Mouse (Mus musculus) CH12.LX (cell line): ENCODE data around the gene Itga2b. TPM values are rescaled to one million over a fixed set of nuclear protein-coding genes. Genes with fewer than 3 reads are reported as not detected.

Experiments used
- DNase-seq: peaks from one replicate; pipeline ENCODE4 v3.0.0-alpha.2; 2013; ENCODE audit errors: extremely low read depth
- H3K27ac ChIP-seq: 2 replicates; pipeline ENCODE4 v1.5.1; 2012; ENCODE audit warnings: low read depth, mild to moderate bottlenecking, control low read depth, moderate library complexity; ENCODE audit not compliant: insufficient read depth
- H3K27me3 ChIP-seq: replicated peaks from 2 replicates; pipeline ENCODE3; 2012; ENCODE audit warnings: inconsistent platforms
- H3K36me3 ChIP-seq, 2 experiments: replicated peaks in 1 of 2; 2 replicates each; pipeline versions ENCODE3 to v1.6.1; 2012; ENCODE audit warnings: inconsistent platforms in 1 of 2, low read length in 1 of 2, mild to moderate bottlenecking in 1 of 2, mixed read lengths in 1 of 2, moderate library complexity in 1 of 2; ENCODE audit not compliant: control insufficient read depth in 1 of 2, insufficient read depth in 1 of 2
- H3K4me1 ChIP-seq, 2 experiments: 2 replicates each; pipeline ENCODE4 v1.6.1; 2012; ENCODE audit warnings: inconsistent platforms in 1 of 2, moderate library complexity in 1 of 2; ENCODE audit not compliant: insufficient read depth in 2 of 2, control insufficient read depth in 1 of 2
- H3K4me2 ChIP-seq: 2 replicates; pipeline ENCODE4 v1.6.1; 2012; ENCODE audit warnings: low read depth, mild to moderate bottlenecking, control low read depth; ENCODE audit not compliant: poor library complexity, insufficient read depth, severe bottlenecking
- H3K4me3 ChIP-seq, 3 experiments: fragments of 150-350 bp in 1 of 3; sonication (generic) in 1 of 3; replicated peaks in 1 of 3; 2 replicates each; pipeline versions ENCODE3 to v1.5.1; 2011 to 2012; ENCODE audit warnings: low read depth in 2 of 3, low read length in 2 of 3, mild to moderate bottlenecking in 2 of 3, moderate library complexity in 2 of 3, control low read depth in 1 of 3, improper control_type of control experiment in 1 of 3, inconsistent platforms in 1 of 3, mixed read lengths in 1 of 3; ENCODE audit not compliant: poor library complexity in 1 of 3
- H3K79me2 ChIP-seq: replicated peaks from 2 replicates; pipeline ENCODE4 v1.6.1; 2012; ENCODE audit warnings: mild to moderate bottlenecking, moderate library complexity; ENCODE audit not compliant: control insufficient read depth, poor library complexity, insufficient read depth, severe bottlenecking; ENCODE audit errors: extremely low read depth
- H3K9ac ChIP-seq: 2 replicates; pipeline ENCODE4 v1.6.1; 2012; ENCODE audit warnings: low read depth, mild to moderate bottlenecking, control low read depth, moderate library complexity; ENCODE audit not compliant: insufficient read depth
- H3K9me3 ChIP-seq: replicated peaks from 2 replicates; pipeline ENCODE3; 2012; ENCODE audit warnings: low read length, inconsistent platforms, mixed read lengths
- BHLHE40 ChIP-seq: IDR thresholded peaks from 2 replicates; pipeline ENCODE4 v1.6.1; 2011; ENCODE audit warnings: mild to moderate bottlenecking, low read depth, low read length, improper control_type of control experiment
- CHD1 ChIP-seq: IDR thresholded peaks from 2 replicates; pipeline ENCODE4 v1.6.1; 2012; ENCODE audit warnings: low read depth, low read length, improper control_type of control experiment, inconsistent platforms
- CHD2 ChIP-seq: IDR thresholded peaks from 2 replicates; pipeline ENCODE4 v1.6.1; 2011; ENCODE audit warnings: low read length, improper control_type of control experiment
- CTCF ChIP-seq, 2 experiments: IDR thresholded peaks in 1 of 2; conservative IDR thresholded peaks in 1 of 2; 2 replicates each; pipeline ENCODE4 v1.5.1; 2011 to 2012; ENCODE audit warnings: low read depth in 2 of 2, low read length in 2 of 2, improper control_type of control experiment in 1 of 2, inconsistent platforms in 1 of 2, mild to moderate bottlenecking in 1 of 2, moderate library complexity in 1 of 2
- E2F4 ChIP-seq: IDR thresholded peaks from 2 replicates; pipeline ENCODE4 v1.6.1; 2011; ENCODE audit warnings: low read depth, low read length, improper control_type of control experiment; ENCODE audit not compliant: insufficient replicate concordance
- ELF1 ChIP-seq: IDR thresholded peaks from 2 replicates; pipeline ENCODE4 v1.6.1; 2014; ENCODE audit warnings: low read depth, mild to moderate bottlenecking, inconsistent platforms, low read length, improper control_type of control experiment
- EP300 ChIP-seq: IDR thresholded peaks from 2 replicates; pipeline ENCODE4 v1.6.1; 2011; ENCODE audit warnings: low read length, improper control_type of control experiment
- ETS1 ChIP-seq: conservative IDR thresholded peaks from 2 replicates; pipeline ENCODE4 v1.6.1; 2012; ENCODE audit warnings: low read depth, mild to moderate bottlenecking, inconsistent platforms, low read length, improper control_type of control experiment, moderate library complexity
- GABPA ChIP-seq: IDR thresholded peaks from 2 replicates; pipeline ENCODE4 v1.6.1; 2012; ENCODE audit warnings: low read depth, low read length, improper control_type of control experiment, inconsistent platforms; ENCODE audit not compliant: insufficient replicate concordance
- HCFC1 ChIP-seq: IDR thresholded peaks from 2 replicates; pipeline ENCODE4 v1.6.1; 2012; ENCODE audit warnings: low read depth, mild to moderate bottlenecking, inconsistent platforms, low read length, improper control_type of control experiment
- IRF4 ChIP-seq: IDR thresholded peaks from 2 replicates; pipeline ENCODE4 v1.6.1; 2014; ENCODE audit warnings: low read depth, mild to moderate bottlenecking, inconsistent platforms, low read length, improper control_type of control experiment
- JUN ChIP-seq: IDR thresholded peaks from 2 replicates; pipeline ENCODE4 v1.6.1; 2011; ENCODE audit warnings: low read depth, mild to moderate bottlenecking, low read length, improper control_type of control experiment, moderate library complexity; ENCODE audit not compliant: insufficient read depth
- JUND ChIP-seq: conservative IDR thresholded peaks from 2 replicates; pipeline ENCODE4 v1.6.1; 2011; ENCODE audit warnings: low read depth, low read length, improper control_type of control experiment
- KAT2A ChIP-seq: IDR thresholded peaks from 2 replicates; pipeline ENCODE4 v1.6.1; 2012; ENCODE audit warnings: low read length, improper control_type of control experiment, inconsistent platforms; ENCODE audit not compliant: insufficient replicate concordance
- MAFK ChIP-seq: IDR thresholded peaks from 2 replicates; pipeline ENCODE4 v1.6.1; 2011; ENCODE audit warnings: low read length, improper control_type of control experiment; ENCODE audit not compliant: insufficient replicate concordance
- MAX ChIP-seq: IDR thresholded peaks from 2 replicates; pipeline ENCODE4 v1.6.1; 2011; ENCODE audit warnings: low read length, improper control_type of control experiment
- MAZ ChIP-seq: IDR thresholded peaks from 2 replicates; pipeline ENCODE4 v1.6.1; 2012; ENCODE audit warnings: low read depth, mild to moderate bottlenecking, inconsistent platforms, low read length, improper control_type of control experiment, moderate library complexity
- MEF2A ChIP-seq: IDR thresholded peaks from 2 replicates; pipeline ENCODE4 v1.6.1; 2014; ENCODE audit warnings: low read depth, mild to moderate bottlenecking, inconsistent platforms, low read length, improper control_type of control experiment, borderline replicate concordance
- MXI1 ChIP-seq: IDR thresholded peaks from 2 replicates; pipeline ENCODE4 v1.6.1; 2011; ENCODE audit warnings: mild to moderate bottlenecking, low read depth, low read length, improper control_type of control experiment
- MYC ChIP-seq: IDR thresholded peaks from 2 replicates; pipeline ENCODE4 v1.6.1; 2011; ENCODE audit warnings: low read depth, mild to moderate bottlenecking, improper control_type of control experiment, low read length
- NELFE ChIP-seq: IDR thresholded peaks from 2 replicates; pipeline ENCODE4 v1.6.1; 2011; ENCODE audit warnings: low read depth, low read length, improper control_type of control experiment
- NRF1 ChIP-seq: IDR thresholded peaks from 2 replicates; pipeline ENCODE4 v1.6.1; 2014; ENCODE audit warnings: low read depth, mild to moderate bottlenecking, inconsistent platforms, low read length, improper control_type of control experiment, moderate library complexity
- PAX5 ChIP-seq: IDR thresholded peaks from 2 replicates; pipeline ENCODE4 v1.6.1; 2012; ENCODE audit warnings: low read length, inconsistent platforms, mixed read lengths
- POLR2A ChIP-seq: IDR thresholded peaks from 2 replicates; pipeline ENCODE4 v1.6.1; 2011; ENCODE audit warnings: low read depth, mild to moderate bottlenecking, improper control_type of control experiment, low read length
- POLR2AphosphoS2 ChIP-seq: IDR thresholded peaks from 2 replicates; pipeline ENCODE4 v1.6.1; 2011; ENCODE audit warnings: low read depth, low read length, improper control_type of control experiment
- RAD21 ChIP-seq: IDR thresholded peaks from 2 replicates; pipeline ENCODE4 v1.6.1; 2011; ENCODE audit warnings: low read depth, mild to moderate bottlenecking, low read length, improper control_type of control experiment, moderate library complexity
- RCOR1 ChIP-seq: conservative IDR thresholded peaks from 2 replicates; pipeline ENCODE4 v1.6.1; 2012; ENCODE audit warnings: low read depth, mild to moderate bottlenecking, inconsistent platforms, low read length, improper control_type of control experiment
- SIN3A ChIP-seq: IDR thresholded peaks from 2 replicates; pipeline ENCODE4 v1.6.1; 2012; ENCODE audit warnings: low read length, improper control_type of control experiment, inconsistent platforms
- SMC3 ChIP-seq: IDR thresholded peaks from 2 replicates; pipeline ENCODE4 v1.6.1; 2011; ENCODE audit warnings: low read depth, low read length, improper control_type of control experiment
- TBP ChIP-seq: conservative IDR thresholded peaks from 2 replicates; pipeline ENCODE4 v1.6.1; 2011; ENCODE audit warnings: low read depth, low read length, improper control_type of control experiment
- TCF12 ChIP-seq: IDR thresholded peaks from 2 replicates; pipeline ENCODE4 v1.6.1; 2014; ENCODE audit warnings: low read depth, mild to moderate bottlenecking, inconsistent platforms, low read length, improper control_type of control experiment
- UBTF ChIP-seq: IDR thresholded peaks from 2 replicates; pipeline ENCODE4 v1.6.1; 2012; ENCODE audit warnings: low read depth, mild to moderate bottlenecking, inconsistent platforms, low read length, improper control_type of control experiment, moderate library complexity
- USF1 ChIP-seq: IDR thresholded peaks from 2 replicates; pipeline ENCODE4 v1.6.1; 2014; ENCODE audit warnings: low read depth, mild to moderate bottlenecking, inconsistent platforms, low read length, improper control_type of control experiment
- USF2 ChIP-seq: conservative IDR thresholded peaks from 2 replicates; pipeline ENCODE4 v1.6.1; 2011; ENCODE audit warnings: low read depth, low read length, improper control_type of control experiment
- ZC3H11A ChIP-seq: IDR thresholded peaks from 2 replicates; pipeline ENCODE4 v1.6.1; 2012; ENCODE audit warnings: low read depth, mild to moderate bottlenecking, inconsistent platforms, low read length, improper control_type of control experiment
- ZKSCAN1 ChIP-seq: IDR thresholded peaks from 2 replicates; pipeline ENCODE4 v1.6.1; 2012; ENCODE audit warnings: low read depth, inconsistent platforms, low read length, improper control_type of control experiment, borderline replicate concordance
- ZMIZ1 ChIP-seq: IDR thresholded peaks from 2 replicates; pipeline ENCODE4 v1.6.1; 2012; ENCODE audit warnings: low read depth, mild to moderate bottlenecking, inconsistent platforms, low read length, improper control_type of control experiment
- ZNF384 ChIP-seq: IDR thresholded peaks from 2 replicates; pipeline ENCODE4 v1.6.1; 2012; ENCODE audit warnings: low read depth, low read length, improper control_type of control experiment, inconsistent platforms
- dilution Hi-C: fragments of 300-500 bp; cut with MboI; formaldehyde crosslinking; loops from 2 replicates; pipeline ENCODE4 v1.14.3; 2020; ENCODE audit warnings: low sequenced_read_pairs; ENCODE audit not compliant: extremely low pct_unique_long_range_greater_than_20kb, extremely low pct_ligation_motif_present
- in situ Hi-C: fragments of 300-500 bp; cut with MboI; formaldehyde crosslinking; loops from 3 replicates; pipeline ENCODE4 v1.14.3; 2019; ENCODE audit warnings: low sequenced_read_pairs, low pct_ligation_motif_present, low pct_unique_long_range_greater_than_20kb, mixed read lengths
- polyA plus RNA-seq: library from polyadenylated mRNA; unstranded; fragments of >175 nt; gene quantifications from 2 replicates; pipeline ENCODE4 v1.2.1, GENCODE M21; 2012; ENCODE audit warnings: low read depth; ENCODE audit not compliant: insufficient read length
- total RNA-seq, 2 experiments: library from RNA; depleted of rRNA; stranded (reverse); fragments of 300-350 nt in 1 of 2; fragments of >200 nt in 1 of 2; gene quantifications; 2 replicates each; pipeline ENCODE4 v1.2.3; 2012 to 2014

The Itga2b gene
- total and polyA plus RNA-seq, 3 experiments = 0.95 to 3.6 (median 3.0) TPM

- peak overlapping the region; percentile 96 for H3K9ac ChIP-seq
- TF ChIP-seq USF1 = peak; percentile 78
- TF ChIP-seq NELFE = peak; percentile 97
- no peak for TF ChIP-seq RCOR1
- peak; percentile 100 for TF ChIP-seq SIN3A
- no peak for TF ChIP-seq CTCF (conservative IDR thresholded peaks at IDR 0.05 in 1 of 2, IDR thresholded peaks at IDR 0.05 in 1 of 2; ENCODE audit: low read depth in 2 of 2, low read length in 2 of 2)
- TF ChIP-seq SMC3 = peak; percentile 33; the same call in 1 of the 2 replicates
- no peak for TF ChIP-seq EP300
- TF ChIP-seq NRF1 = no peak; the same call in 1 of the 2 replicates
- TF ChIP-seq TBP = peak; percentile 98
- peak; percentile 81 for TF ChIP-seq HCFC1
- no peak for TF ChIP-seq ZC3H11A
- peak; percentile 81 for TF ChIP-seq IRF4
- no peak for TF ChIP-seq ZKSCAN1
- peak; percentile 100 for TF ChIP-seq TCF12
- TF ChIP-seq MAFK = 0 out of 2 replicates have a peak, but pooled peaks have one; percentile 28
- TF ChIP-seq MEF2A = peak; percentile 87
- TF ChIP-seq JUND = 0 out of 2 replicates have a peak, but pooled peaks have one; percentile 14
- TF ChIP-seq MAX = peak; percentile 99
- TF ChIP-seq USF2 = no peak; the same call in 1 of the 2 replicates
- peak; percentile 98 for TF ChIP-seq POLR2A
- peak; percentile 82 for TF ChIP-seq MAZ
- no peak for TF ChIP-seq RAD21
- TF ChIP-seq KAT2A = peak; percentile 77; the same call in 1 of the 2 replicates
- TF ChIP-seq ZMIZ1 = peak; percentile 98
- no peak for TF ChIP-seq PAX5
- TF ChIP-seq MXI1 = peak; percentile 98
- TF ChIP-seq MYC = peak; percentile 100
- peak; percentile 99 for TF ChIP-seq BHLHE40
- TF ChIP-seq UBTF = peak; percentile 67; the same call in 1 of the 2 replicates
- peak; percentile 75; the same call in 1 of the 2 replicates for TF ChIP-seq ELF1
- TF ChIP-seq POLR2AphosphoS2 = peak; percentile 96
- TF ChIP-seq ZNF384 = peak; percentile 65
- TF ChIP-seq ETS1 = peak; percentile 75
- no peak; the same call in 1 of the 2 replicates for TF ChIP-seq GABPA
- 0 out of 2 replicates have a peak, but pooled peaks have one; percentile 81 for TF ChIP-seq E2F4
- peak; percentile 72 for TF ChIP-seq CHD2
- TF ChIP-seq CHD1 = 0 out of 2 replicates have a peak, but pooled peaks have one; percentile 17
- no peak for TF ChIP-seq JUN
- TF ChIP-seq, all 38 proteins: peak for 27
- in situ Hi-C loops = loop anchor here (5.0 kb wide), 1 partner anchor 86 kb away; no protein-coding TSS in a partner anchor
- H3K27ac ChIP-seq = peak overlapping the region; percentile 87
- DNase-seq = peak; percentile 100
- peaks cover 10 to 40% of the 10 kb centered on the region in 2 experiments for H3K4me1 ChIP-seq
- H3K79me2 ChIP-seq = peaks cover 12% of the 10 kb centered on the region
- H3K4me2 ChIP-seq = peak overlapping the region; percentile 54
- H3K27me3 ChIP-seq = no peaks in the 10 kb centered on the region
- H3K36me3 ChIP-seq = peaks cover 24 to 27% of the 10 kb centered on the region in 2 experiments
- H3K9me3 ChIP-seq = no peaks in the 10 kb centered on the region
- dilution Hi-C loops = loop anchor here (25.0 kb wide), 1 partner anchor 96 kb away; the partner anchor contains the start of gene Ubtf
- H3K4me3 ChIP-seq = peak overlapping the region; percentile 63 to 87 (median 73)
Measured at GRCm38 (mm10) chr11:102408344-102408876, 61.5 kb downstream of the Itga2b start.
